Mouse (Mus musculus) heart, adult 2 months (tissue): Measurements from ENCODE around the gene Sept5. TPM values are rescaled to one million over a fixed set of nuclear protein-coding genes. Genes with fewer than 3 reads are reported as not detected.
A peak's percentile ranks its signal among the peaks of the same experiment; 100 is the strongest.

Experiments
- DNase-seq, 2 experiments: peaks; one replicate each; pipeline ENCODE4 v3.0.0; 2021
- H3K27ac ChIP-seq: fragments of 200-600 bp; 2 replicates; pipeline ENCODE4 v1.8.1; 2022
- H3K27me3 ChIP-seq: fragments of 200-500 bp; 2 replicates; pipeline ENCODE4 v1.6.1; 2012; ENCODE audit warnings: mild to moderate bottlenecking, low read length, inconsistent platforms, mixed read lengths; ENCODE audit not compliant: control insufficient read depth, insufficient read depth
- H3K36me3 ChIP-seq: fragments of 200-500 bp; 2 replicates; pipeline ENCODE4 v1.6.1; 2012; ENCODE audit warnings: low read length, inconsistent platforms; ENCODE audit not compliant: control insufficient read depth, insufficient read depth
- H3K4me1 ChIP-seq: fragments of 200-500 bp; 2 replicates; pipeline ENCODE4 v1.6.1; 2011; ENCODE audit warnings: low read length; ENCODE audit not compliant: control insufficient read depth, insufficient read depth
- H3K4me3 ChIP-seq: fragments of 200-600 bp; 2 replicates; pipeline ENCODE4 v1.8.1; 2022
- H3K79me2 ChIP-seq: fragments of 200-500 bp; replicated peaks from 2 replicates; pipeline ENCODE4 v1.6.1; 2012; ENCODE audit warnings: mild to moderate bottlenecking, inconsistent platforms, low read length, moderate library complexity, mixed read lengths; ENCODE audit not compliant: control insufficient read depth, insufficient read depth
- H3K9ac ChIP-seq: fragments of 200-500 bp; 2 replicates; pipeline ENCODE4 v1.6.1; 2012; ENCODE audit warnings: low read depth, mild to moderate bottlenecking, control low read depth, inconsistent platforms, low read length, mixed read lengths
- CTCF ChIP-seq: fragments of 200-600 bp; IDR thresholded peaks from 2 replicates; pipeline ENCODE4 v1.8.1; 2022; ENCODE audit warnings: antibody characterized with exemption, mild to moderate bottlenecking, moderate library complexity
- EP300 ChIP-seq: fragments of 200-500 bp; IDR thresholded peaks from 2 replicates; pipeline ENCODE4 v1.6.1; 2011; ENCODE audit warnings: low read depth, low read length, control low read depth; ENCODE audit not compliant: insufficient read depth
- POLR2A ChIP-seq: fragments of 200-500 bp; IDR thresholded peaks from 2 replicates; pipeline ENCODE4 v1.6.1; 2011; ENCODE audit warnings: mild to moderate bottlenecking, low read depth, low read length, control low read depth; ENCODE audit not compliant: insufficient read depth
- WGBS: fragments of 180-500 bp; shearing (Covaris S2); methylation state at CpG from one replicate; pipeline ENCODE4 v1.1.7; 2018; 5-methylcytosine and 5-hydroxymethylcytosine counted together
- intact Hi-C: fragments of 180-260 bp; cut with DNase I; formaldehyde crosslinking; loops from one replicate; pipeline ENCODE4 v1.15.1; 2025
- polyA plus RNA-seq: library from polyadenylated mRNA; depleted of rRNA; stranded (reverse); fragments of >200 nt; gene quantifications from 2 replicates; pipeline ENCODE4 v1.2.3, GENCODE M21; 2012
- total RNA-seq, 2 experiments: library from RNA; stranded (reverse); gene quantifications; 2 replicates each; pipeline ENCODE4 v1.2.3; 2021

The Sept5 gene
- total and polyA plus RNA-seq, 3 experiments: 3.2 to 7.3 (median 5.6) TPM

DNA sequence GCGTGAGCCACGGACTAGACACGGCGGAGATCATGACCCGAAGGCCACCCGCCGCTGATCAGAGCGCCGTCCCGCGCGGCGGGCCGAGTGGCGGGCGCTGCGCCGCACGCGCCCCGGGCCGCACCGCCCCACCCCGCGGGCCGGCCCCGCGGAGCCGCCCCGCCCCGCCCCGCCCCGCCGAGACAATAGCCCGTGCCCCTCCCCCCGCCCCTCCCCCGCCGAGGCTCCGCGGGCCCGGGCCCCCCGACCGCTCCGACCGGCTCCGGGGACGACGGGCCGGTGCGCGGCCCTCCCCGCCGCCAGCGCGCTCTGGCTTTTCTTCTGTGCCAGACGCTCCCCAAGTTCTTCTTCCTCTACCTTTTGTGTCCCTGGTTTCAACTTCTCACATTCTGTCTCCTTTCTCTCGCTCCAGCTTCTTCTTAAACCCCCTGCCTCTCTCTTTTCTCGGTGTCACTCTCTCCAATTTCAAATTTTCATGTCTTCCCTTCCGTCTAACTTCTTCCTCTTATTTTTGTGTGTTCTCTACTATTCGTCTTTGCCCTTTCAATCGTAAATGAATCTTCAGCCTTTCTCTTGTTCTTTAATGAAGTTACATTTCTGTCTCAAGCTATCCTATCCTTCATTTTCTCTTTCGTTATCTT is 42.7 kb downstream of the Sept5 start:
- peaks cover 41% of the 10 kb centered on the region for H3K27me3 ChIP-seq
- H3K27ac ChIP-seq: no peak overlapping the region
- no peaks in the 10 kb centered on the region; the same call in 1 of the 2 replicates for H3K4me1 ChIP-seq
- H3K4me3 ChIP-seq: peak overlapping the region; percentile 35; the same call in 1 of the 2 replicates
- intact Hi-C loops: no loop called here
- WGBS: 7% methylated on average over 32 of the region's 62 CpGs
- peak overlapping the region; percentile 49 for H3K9ac ChIP-seq
- no peaks in the 10 kb centered on the region for H3K79me2 ChIP-seq
- TF ChIP-seq EP300 (no peak), POLR2A (no peak), CTCF (no peak)
- no peaks in the 10 kb centered on the region for H3K36me3 ChIP-seq
- DNase-seq: no peak

DNA sequence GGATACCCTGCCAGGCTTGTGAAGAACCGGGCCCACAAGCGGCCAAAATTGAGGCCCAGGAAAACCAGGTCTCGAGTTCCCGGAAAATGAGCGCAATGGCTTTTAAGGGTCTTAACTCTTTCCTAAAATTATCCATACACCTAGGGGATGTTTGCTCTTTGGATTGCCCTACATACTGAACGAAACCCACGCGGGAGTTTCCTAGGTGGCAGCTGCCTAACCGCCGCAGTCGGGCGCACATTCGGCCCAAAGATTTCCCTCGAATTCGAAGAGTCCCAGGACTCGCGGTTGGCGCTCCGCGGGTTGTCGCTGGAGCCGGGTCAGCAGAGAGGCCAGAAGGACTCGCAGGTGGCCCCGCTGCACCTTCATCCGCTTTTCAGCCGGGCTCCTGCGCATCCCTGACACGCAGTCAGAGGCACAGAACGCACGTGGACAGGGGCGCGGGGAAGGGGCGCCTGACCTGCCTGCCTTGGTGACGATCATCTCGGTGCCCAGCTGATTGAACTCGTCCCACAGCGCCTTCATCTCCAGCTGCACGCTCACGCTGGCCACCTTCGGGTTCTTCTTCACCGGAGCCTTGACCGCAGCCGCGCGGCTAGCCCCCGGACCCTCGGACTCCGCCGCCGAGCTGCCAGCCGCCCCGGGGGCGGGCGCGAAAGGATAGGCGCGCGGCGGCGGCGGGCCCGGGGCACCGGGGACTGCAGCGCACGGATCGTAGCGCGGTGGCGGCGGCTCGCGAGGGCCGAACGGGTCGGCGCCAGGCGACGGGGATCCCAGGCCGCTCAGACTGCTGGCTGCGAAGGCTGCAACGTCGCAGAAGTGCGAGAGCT is 43.5 kb downstream of the Sept5 start:
- Histone ChIP-seq H3K4me3 (peak overlapping the region; percentile 35; the same call in 1 of the 2 replicates), H3K27ac (no peak overlapping the region), H3K36me3 (no peaks in the 10 kb centered on the region), H3K27me3 (peaks cover 41% of the 10 kb centered on the region), H3K4me1 (no peaks in the 10 kb centered on the region), H3K79me2 (no peaks in the 10 kb centered on the region), H3K9ac (peak overlapping the region; percentile 49)
- 11% methylated on average over 82 of the region's 83 CpGs for WGBS
- no peak for TF ChIP-seq POLR2A
- TF ChIP-seq EP300: no peak
- TF ChIP-seq CTCF: no peak
- intact Hi-C loops: no loop called here
- no peak for DNase-seq

DNA sequence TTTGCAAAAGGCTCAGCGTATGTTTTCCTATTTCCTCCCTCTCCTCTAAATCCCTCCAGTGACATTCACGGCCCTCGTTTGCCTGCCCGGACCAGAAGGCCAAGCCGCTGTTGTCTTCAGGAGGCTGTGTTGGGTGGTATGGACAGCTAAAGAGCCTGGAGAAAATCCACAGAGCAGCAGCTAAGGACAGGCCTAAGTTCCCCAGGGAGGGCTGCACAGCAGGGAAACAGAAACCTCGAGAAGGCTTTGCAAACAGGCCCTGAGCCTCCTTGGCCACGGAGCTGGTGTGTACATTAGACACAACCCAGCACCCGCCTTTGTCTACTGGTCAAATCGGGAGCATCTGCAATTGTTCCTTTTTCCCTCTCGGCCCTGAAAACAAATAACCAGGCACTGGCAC is 44.1 kb downstream of the Sept5 start:
- Histone ChIP-seq H3K27me3 (peaks cover 43% of the 10 kb centered on the region), H3K9ac (no peak overlapping the region), H3K4me1 (peaks cover 2% of the 10 kb centered on the region; the same call in 1 of the 2 replicates), H3K36me3 (no peaks in the 10 kb centered on the region), H3K4me3 (no peak overlapping the region), H3K27ac (no peak overlapping the region), H3K79me2 (no peaks in the 10 kb centered on the region)
- 63% methylated on average over 10 of the region's 10 CpGs for WGBS
- intact Hi-C loops: no loop called here
- DNase-seq: no peak
- no peak for TF ChIP-seq EP300
- no peak for TF ChIP-seq POLR2A
- TF ChIP-seq CTCF: no peak

DNA sequence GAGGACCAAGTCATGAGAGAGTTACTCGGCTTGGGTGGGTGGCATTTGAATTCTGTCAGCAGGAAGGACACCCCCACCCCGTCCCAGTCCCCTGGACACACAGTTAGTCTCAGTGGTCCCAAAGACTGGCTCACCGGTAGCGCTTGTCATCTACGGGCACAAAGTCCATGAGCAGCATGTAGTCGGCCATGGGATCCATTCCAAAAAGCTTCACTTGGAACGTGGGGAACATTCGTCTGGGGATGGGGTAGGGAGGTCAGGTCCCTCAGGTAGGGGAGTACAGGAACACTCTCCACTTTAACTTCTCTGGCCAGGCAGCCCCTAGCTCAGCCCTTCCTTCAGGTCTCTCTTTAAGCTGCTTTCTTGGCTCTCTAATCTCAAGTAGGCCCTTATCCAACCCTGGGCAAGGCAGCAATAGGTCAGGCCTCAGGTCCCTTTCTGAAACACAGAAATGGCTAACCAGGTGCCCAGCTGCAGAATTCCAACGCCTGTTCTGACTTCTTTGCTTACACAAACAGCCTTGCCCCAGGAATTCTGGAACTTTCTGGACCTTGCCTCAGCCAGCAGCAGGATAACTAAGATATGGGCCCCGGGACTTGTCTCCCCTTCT is 44.7 kb downstream of the Sept5 start:
- intact Hi-C loops: no loop called here
- no peaks in the 10 kb centered on the region for H3K36me3 ChIP-seq
- no peaks in the 10 kb centered on the region for H3K79me2 ChIP-seq
- TF ChIP-seq CTCF: no peak
- TF ChIP-seq POLR2A: no peak
- no peak for TF ChIP-seq EP300
- no peak overlapping the region for H3K9ac ChIP-seq
- peaks cover 40% of the 10 kb centered on the region for H3K27me3 ChIP-seq
- 84% methylated on average over 10 of the region's 10 CpGs for WGBS
- H3K4me3 ChIP-seq: no peak overlapping the region
- H3K4me1 ChIP-seq: peaks cover 2% of the 10 kb centered on the region; the same call in 1 of the 2 replicates
- no peak overlapping the region for H3K27ac ChIP-seq
- no peak for DNase-seq

DNA sequence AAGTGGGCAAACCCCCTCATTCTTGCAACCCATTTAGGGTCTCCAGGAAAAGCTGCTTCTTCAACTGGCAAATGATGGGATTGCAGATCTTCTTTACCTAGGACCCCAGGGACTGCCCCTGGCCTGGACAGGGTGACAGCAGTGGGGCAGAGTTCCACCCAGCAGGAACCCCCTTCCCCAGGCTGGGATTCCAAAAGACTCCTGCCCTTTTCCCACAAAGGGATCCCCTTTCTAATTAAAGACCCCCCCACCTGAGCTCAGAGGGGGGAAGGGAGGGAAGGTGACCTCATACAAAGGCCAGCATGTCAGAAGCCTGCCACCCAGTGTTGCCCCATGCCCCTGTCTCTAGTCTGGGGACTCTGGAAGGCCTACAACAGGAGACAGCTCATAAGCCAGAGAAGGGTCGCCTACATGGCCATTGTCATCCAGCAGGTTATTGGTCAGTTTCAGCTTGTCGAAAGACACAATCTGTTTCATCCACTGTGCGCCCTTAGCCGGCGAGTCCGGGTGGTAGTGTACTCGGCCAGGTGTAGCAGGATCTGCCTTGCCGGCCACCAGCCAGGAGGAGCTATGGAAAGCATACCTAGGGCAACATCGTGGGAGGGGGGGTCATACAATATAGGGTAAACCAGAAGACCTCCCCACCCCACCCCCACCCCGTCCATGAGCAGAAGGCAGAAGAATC is 45.9 kb downstream of the Sept5 start:
- no peak overlapping the region for H3K27ac ChIP-seq
- H3K79me2 ChIP-seq: no peaks in the 10 kb centered on the region
- TF ChIP-seq CTCF (no peak), POLR2A (no peak), EP300 (no peak)
- no peaks in the 10 kb centered on the region for H3K36me3 ChIP-seq
- no peak overlapping the region for H3K9ac ChIP-seq
- no peak overlapping the region for H3K4me3 ChIP-seq
- 69% methylated on average over 10 of the region's 10 CpGs for whole genome bisulfite sequencing
- intact Hi-C loops: no loop called here
- DNase-seq: no peak
- H3K4me1 ChIP-seq: peaks cover 2% of the 10 kb centered on the region; the same call in 1 of the 2 replicates
- H3K27me3 ChIP-seq: peaks cover 39% of the 10 kb centered on the region
